Mouse (Mus musculus) testis, adult 10 weeks (tissue): ENCODE data around the gene Vmn2r82. TPM values are rescaled to one million over a fixed set of nuclear protein-coding genes. Genes with fewer than 3 reads are reported as not detected.

Experiments used
- polyA plus RNA-seq: library from polyadenylated mRNA; stranded (reverse); fragments of 350-450 nt; fragmentation: Illumina TruSeq; extraction: RNeasy Lipid Tissue Mini Kit (QIAGEN cat#74804); gene quantifications from one replicate; pipeline ENCODE4 v1.2.3, GENCODE M21; 2014; ENCODE audit warnings: low read depth, low replicate concordance

Vmn2r82 gene
- not detected for polyA plus RNA-seq

GRCm38 (mm10) chr10:79356220-79356619, at the start of gene Vmn2r82:
Gene Vmn2r82, plus strand, starts transcription at chr10:79356520.

Other genes starting within 250 kb of the Vmn2r82 start
- gene Vmn2r80, start 207.8 kb upstream of the Vmn2r82 start, polyA plus RNA-seq = not detected
- gene Vmn2r81, start 108.8 kb upstream of the Vmn2r82 start, polyA plus RNA-seq = 0.10 TPM
- gene Vmn2r83, start 112.2 kb downstream of the Vmn2r82 start, polyA plus RNA-seq = not detected
- gene Plpp2, start 177.3 kb downstream of the Vmn2r82 start, polyA plus RNA-seq = not detected
- 0.15 TPM for gene Mier2, start 198.7 kb downstream of the Vmn2r82 start, polyA plus RNA-seq
- gene Theg, start 230.8 kb downstream of the Vmn2r82 start, polyA plus RNA-seq = 19.5 TPM